Mouse (Mus musculus): ENCODE measurements at regions not wholly inside any gene's neighbourhood (a gene's known extent, or its start where the extent isn't known, plus 50 kb on each side); places are given as distances from the start of the nearest gene placed in this dataset.

DNA sequence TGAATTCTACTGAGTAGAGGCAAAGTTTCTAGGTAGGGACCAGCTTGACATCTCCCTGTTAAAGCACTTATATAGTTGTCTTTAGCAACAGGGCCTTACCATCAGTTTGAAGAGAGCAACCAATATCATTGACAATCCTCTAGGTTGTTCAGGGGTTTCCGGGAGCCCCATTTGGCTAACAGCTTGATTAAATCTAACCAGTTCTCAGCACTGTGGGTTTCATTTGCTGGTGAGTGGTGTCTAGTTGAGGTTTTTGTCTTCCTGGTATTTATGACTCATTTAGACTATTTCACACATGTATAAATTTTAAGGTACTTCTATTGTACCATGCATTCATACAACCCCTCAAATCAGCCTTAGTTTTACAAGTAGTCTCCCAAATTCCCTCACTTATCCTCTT lies 823.4 kb upstream of the Sel1l start:
- TF ChIP-seq POLR2A (IDR thresholded peaks at IDR 0.05; ENCODE audit: low read depth, low read length) (no peak), CTCF (IDR thresholded peaks at IDR 0.05; ENCODE audit: extremely low read depth, insufficient read length, insufficient replicate concordance, low read depth, low read length) (no peak)
- 89% methylated on average over 1 of the region's 1 CpGs for WGBS
- H3K36me3 ChIP-seq (ENCODE audit: control insufficient read depth, insufficient read depth, low read length): no peaks in the 10 kb centered on the region
- no peaks in the 10 kb centered on the region for H3K4me1 ChIP-seq (ENCODE audit: control insufficient read depth, insufficient read depth, insufficient read length, low read length)
- no peak overlapping the region for H3K27ac ChIP-seq (ENCODE audit: insufficient read depth, low read depth, low read length)
- H3K27me3 ChIP-seq (ENCODE audit: control insufficient read depth, insufficient read depth, low read length): no peaks in the 10 kb centered on the region
- H3K4me3 ChIP-seq (ENCODE audit: low read depth, low read length): no peak overlapping the region

DNA sequence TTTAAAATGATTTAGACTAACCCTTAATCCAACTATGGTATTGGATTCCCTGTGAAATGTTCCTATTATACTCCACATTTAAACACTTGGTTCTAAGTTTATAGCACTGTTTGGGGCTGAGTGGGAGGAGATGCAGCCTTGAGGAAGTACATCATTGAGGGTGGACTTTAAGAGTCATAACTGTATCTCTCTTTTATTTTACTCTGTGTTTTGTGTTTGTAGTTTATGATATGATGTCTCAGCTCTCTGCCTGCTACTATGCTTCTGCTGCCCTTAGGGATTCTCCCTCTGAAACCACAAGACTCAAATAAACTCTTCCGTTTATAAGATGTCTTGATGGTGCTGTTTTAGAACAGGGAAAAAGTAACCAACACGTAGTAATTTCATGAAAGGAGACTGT lies 797.7 kb upstream of the Sel1l start:
- Histone ChIP-seq H3K27me3 (ENCODE audit: control insufficient read depth, insufficient read depth, low read length) (no peaks in the 10 kb centered on the region), H3K36me3 (ENCODE audit: control insufficient read depth, insufficient read depth, low read length) (no peaks in the 10 kb centered on the region), H3K27ac (ENCODE audit: insufficient read depth, low read depth, low read length) (no peak overlapping the region), H3K4me3 (ENCODE audit: low read depth, low read length) (no peak overlapping the region), H3K4me1 (ENCODE audit: control insufficient read depth, insufficient read depth, insufficient read length, low read length) (no peaks in the 10 kb centered on the region)
- TF ChIP-seq POLR2A (IDR thresholded peaks at IDR 0.05; ENCODE audit: low read depth, low read length): no peak
- no peak for TF ChIP-seq CTCF (IDR thresholded peaks at IDR 0.05; ENCODE audit: extremely low read depth, insufficient read length, insufficient replicate concordance, low read depth, low read length)
- WGBS: 66% methylated on average over 2 of the region's 2 CpGs

DNA sequence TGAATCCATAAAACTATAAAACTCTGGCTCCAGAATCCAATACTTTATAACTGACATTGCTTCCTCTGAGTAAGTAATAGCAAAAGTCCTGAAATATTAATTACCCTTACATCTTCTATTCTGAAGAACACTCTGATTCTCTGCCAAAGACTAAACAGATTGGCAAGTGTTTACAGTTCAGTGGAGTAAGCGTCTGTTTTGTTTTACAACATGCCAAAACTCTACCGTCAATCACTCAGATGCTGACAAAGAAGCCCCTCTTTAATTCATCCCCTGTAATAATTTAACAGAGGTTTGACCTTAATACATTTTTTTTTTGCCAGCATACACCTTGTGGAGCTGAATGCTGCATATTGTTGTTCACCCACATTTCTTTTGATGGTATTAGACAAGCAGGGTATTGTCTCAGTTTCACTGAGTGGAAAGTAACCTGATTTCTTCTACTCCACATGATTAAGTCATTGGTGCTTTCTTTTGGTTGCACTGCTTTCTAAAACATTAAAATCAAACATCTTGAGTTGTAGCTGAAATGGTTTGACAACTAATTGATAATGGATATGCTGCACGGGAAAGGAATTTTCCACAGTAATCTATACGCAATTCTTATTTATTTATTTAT lies 796.2 kb upstream of the Sel1l start:
- no peak for TF ChIP-seq CTCF (IDR thresholded peaks at IDR 0.05; ENCODE audit: extremely low read depth, insufficient read length, insufficient replicate concordance, low read depth, low read length)
- TF ChIP-seq POLR2A (IDR thresholded peaks at IDR 0.05; ENCODE audit: low read depth, low read length): no peak
- no peaks in the 10 kb centered on the region for H3K27me3 ChIP-seq (ENCODE audit: control insufficient read depth, insufficient read depth, low read length)
- no peak overlapping the region for H3K27ac ChIP-seq (ENCODE audit: insufficient read depth, low read depth, low read length)
- H3K36me3 ChIP-seq (ENCODE audit: control insufficient read depth, insufficient read depth, low read length): no peaks in the 10 kb centered on the region
- no peaks in the 10 kb centered on the region for H3K4me1 ChIP-seq (ENCODE audit: control insufficient read depth, insufficient read depth, insufficient read length, low read length)
- no peak overlapping the region for H3K4me3 ChIP-seq (ENCODE audit: low read depth, low read length)
- WGBS: 81% methylated on average over 4 of the region's 4 CpGs

GRCm38 (mm10) chr12:92619120-92619519 lies 770.2 kb upstream of the Sel1l start:
- H3K36me3 ChIP-seq (ENCODE audit: control insufficient read depth, insufficient read depth, low read length): no peaks in the 10 kb centered on the region
- H3K4me3 ChIP-seq (ENCODE audit: low read depth, low read length): no peak overlapping the region
- no peaks in the 10 kb centered on the region for H3K27me3 ChIP-seq (ENCODE audit: control insufficient read depth, insufficient read depth, low read length)
- TF ChIP-seq POLR2A (IDR thresholded peaks at IDR 0.05; ENCODE audit: low read depth, low read length): no peak
- TF ChIP-seq CTCF (IDR thresholded peaks at IDR 0.05; ENCODE audit: extremely low read depth, insufficient read length, insufficient replicate concordance, low read depth, low read length): no peak
- no peaks in the 10 kb centered on the region for H3K4me1 ChIP-seq (ENCODE audit: control insufficient read depth, insufficient read depth, insufficient read length, low read length)
- H3K27ac ChIP-seq (ENCODE audit: insufficient read depth, low read depth, low read length): no peak overlapping the region

GRCm38 (mm10) chr12:92618519-92618918 lies 769.6 kb upstream of the Sel1l start:
- Histone ChIP-seq H3K4me1 (ENCODE audit: control insufficient read depth, insufficient read depth, insufficient read length, low read length) (no peaks in the 10 kb centered on the region), H3K27me3 (ENCODE audit: control insufficient read depth, insufficient read depth, low read length) (no peaks in the 10 kb centered on the region), H3K36me3 (ENCODE audit: control insufficient read depth, insufficient read depth, low read length) (no peaks in the 10 kb centered on the region), H3K27ac (ENCODE audit: insufficient read depth, low read depth, low read length) (no peak overlapping the region), H3K4me3 (ENCODE audit: low read depth, low read length) (no peak overlapping the region)
- WGBS: 62% methylated on average over 2 of the region's 2 CpGs
- TF ChIP-seq POLR2A (IDR thresholded peaks at IDR 0.05; ENCODE audit: low read depth, low read length) (no peak), CTCF (IDR thresholded peaks at IDR 0.05; ENCODE audit: extremely low read depth, insufficient read length, insufficient replicate concordance, low read depth, low read length) (no peak)

- Histone ChIP-seq H3K36me3 (ENCODE audit: control insufficient read depth, insufficient read depth, low read length) (no peaks in the 10 kb centered on the region), H3K4me1 (ENCODE audit: control insufficient read depth, insufficient read depth, insufficient read length, low read length) (no peaks in the 10 kb centered on the region), H3K27me3 (ENCODE audit: control insufficient read depth, insufficient read depth, low read length) (no peaks in the 10 kb centered on the region), H3K4me3 (ENCODE audit: low read depth, low read length) (no peak overlapping the region), H3K27ac (ENCODE audit: insufficient read depth, low read depth, low read length) (no peak overlapping the region)
- WGBS: 60% methylated on average over 1 of the region's 1 CpGs
- no peak for TF ChIP-seq CTCF (IDR thresholded peaks at IDR 0.05; ENCODE audit: extremely low read depth, insufficient read length, insufficient replicate concordance, low read depth, low read length)
- no peak for TF ChIP-seq POLR2A (IDR thresholded peaks at IDR 0.05; ENCODE audit: low read depth, low read length)
These were observed 752.7 kb upstream of the Sel1l start for GRCm38 (mm10) chr12:92601673-92602072.

GRCm38 (mm10) chr12:92589725-92590124 lies 740.8 kb upstream of the Sel1l start:
- 55% methylated on average over 2 of the region's 2 CpGs for whole genome bisulfite sequencing
- Histone ChIP-seq H3K4me1 (ENCODE audit: control insufficient read depth, insufficient read depth, insufficient read length, low read length) (no peaks in the 10 kb centered on the region), H3K27me3 (ENCODE audit: control insufficient read depth, insufficient read depth, low read length) (no peaks in the 10 kb centered on the region), H3K4me3 (ENCODE audit: low read depth, low read length) (no peak overlapping the region), H3K27ac (ENCODE audit: insufficient read depth, low read depth, low read length) (no peak overlapping the region), H3K36me3 (ENCODE audit: control insufficient read depth, insufficient read depth, low read length) (no peaks in the 10 kb centered on the region)
- no peak for TF ChIP-seq CTCF (IDR thresholded peaks at IDR 0.05; ENCODE audit: extremely low read depth, insufficient read length, insufficient replicate concordance, low read depth, low read length)
- TF ChIP-seq POLR2A (IDR thresholded peaks at IDR 0.05; ENCODE audit: low read depth, low read length): no peak
